In genomic region chr7:102099760-102100661, GRCm38 (mm10) we compare ENCODE assay signal across 8 mouse cellular contexts. TPM values are rescaled to one million over a fixed set of nuclear protein-coding genes. Genes with fewer than 3 reads are reported as not detected.
DNase-seq lines count a peak whose midpoint lies in the region; ATAC-seq and TF ChIP-seq lines count a peak whose summit lies in the region.

No protein-coding gene starts in this region.

- peak overlapping the region; percentile 44 for H3K9ac ChIP-seq in heart, embryonic 14.5 days (ENCODE audit: low read length)
- H3K9ac ChIP-seq in kidney, postnatal 0 days (ENCODE audit: low read depth, low read length) = peak overlapping the region; percentile 35; the same call in 1 of the 2 replicates
- H3K9ac ChIP-seq in stomach, embryonic 15.5 days = no peak overlapping the region

- 2% methylated on average over 30 of the region's 30 CpGs for WGBS in heart, embryonic 14.5 days
- 3% methylated on average over 30 of the region's 30 CpGs for WGBS in kidney, postnatal 0 days
- 6% methylated on average over 30 of the region's 30 CpGs for WGBS in stomach, embryonic 15.5 days

- peak; percentile 79 for DNase-seq in CD4-positive, CD25-positive, alpha-beta regulatory T cell, adult 2 months (ENCODE audit: low read depth, low spot score)
- peak; percentile 78 for DNase-seq in embryo, embryonic 10 days (ENCODE audit: low spot score)
- peak; percentile 88 for DNase-seq in kidney, postnatal 0 days (ENCODE audit: low spot score)
- DNase-seq in right cerebral cortex, postnatal 25 days = no peak
- DNase-seq in left cerebral cortex, postnatal 4 days = no peak

- H3K4me3 ChIP-seq in heart, embryonic 14.5 days (ENCODE audit: control insufficient read depth in 1 of 2, insufficient read depth in 1 of 2, low read depth in 1 of 2, low read length in 2 of 2) = peak overlapping the region; percentile 30 to 31
- peak overlapping the region; percentile 24 for H3K4me3 ChIP-seq in kidney, postnatal 0 days (replicated peaks; ENCODE audit: low read depth, low read length)
- H3K4me3 ChIP-seq in stomach, embryonic 15.5 days (replicated peaks) = peak overlapping the region; percentile 31

- H3K4me1 ChIP-seq in heart, embryonic 14.5 days (ENCODE audit: control insufficient read depth in 2 of 2, insufficient read depth in 2 of 2, low read length in 2 of 2) = peaks cover 29 to 33% of the 10 kb centered on the region in 2 experiments
- H3K4me1 ChIP-seq in kidney, postnatal 0 days (replicated peaks; ENCODE audit: insufficient read depth, low read length) = peaks cover 16% of the 10 kb centered on the region; the same call in 1 of the 2 replicates
- H3K4me1 ChIP-seq in stomach, embryonic 15.5 days = peaks cover 7% of the 10 kb centered on the region; the same call in 1 of the 2 replicates

- H3K4me2 ChIP-seq in heart, embryonic 14.5 days (ENCODE audit: low read length) = peak overlapping the region; percentile 75
- H3K4me2 ChIP-seq in kidney, postnatal 0 days (ENCODE audit: low read length) = peak overlapping the region; percentile 79
- H3K4me2 ChIP-seq in stomach, embryonic 15.5 days = peak overlapping the region; percentile 64

- ATAC-seq in heart, embryonic 14.5 days (ENCODE audit: insufficient number of reproducible peaks, insufficient read depth, low FRiP score, low read depth) = peak; percentile 54
- ATAC-seq in kidney, postnatal 0 days (replicated peaks; ENCODE audit: low FRiP score, low read depth) = peak; percentile 79
- ATAC-seq in megakaryocyte, adult 5-6 weeks (ENCODE audit: poor library complexity, severe bottlenecking) = peak; percentile 83
- ATAC-seq in stomach, embryonic 15.5 days (ENCODE audit: insufficient read depth, low FRiP score, low read depth) = 0 out of 2 replicates have a peak, but pooled peaks have one; percentile 48

- H3K36me3 ChIP-seq in heart, embryonic 14.5 days (ENCODE audit: control insufficient read depth, insufficient read depth, low read length) = 0 out of 2 replicates have a peak, but pooled peaks cover 6% of the 10 kb centered on the region
- no peaks in the 10 kb centered on the region for H3K36me3 ChIP-seq in kidney, postnatal 0 days (ENCODE audit: insufficient read depth, low read length)
- H3K36me3 ChIP-seq in stomach, embryonic 15.5 days = no peaks in the 10 kb centered on the region

- TF ChIP-seq CTCF in kidney, postnatal 0 days (IDR thresholded peaks at IDR 0.05; ENCODE audit: low read depth) = no peak

- H3K27me3 ChIP-seq in heart, embryonic 14.5 days (ENCODE audit: control insufficient read depth, insufficient read depth, low read length) = no peaks in the 10 kb centered on the region
- H3K27me3 ChIP-seq in kidney, postnatal 0 days (ENCODE audit: insufficient read depth, low read length) = no peaks in the 10 kb centered on the region
- H3K27me3 ChIP-seq in stomach, embryonic 15.5 days (replicated peaks) = no peaks in the 10 kb centered on the region

- H3K27ac ChIP-seq in heart, embryonic 14.5 days (replicated peaks in 1 of 2; ENCODE audit: control insufficient read depth in 1 of 2, insufficient read depth in 1 of 2, low read depth in 2 of 2, low read length in 2 of 2) = peak overlapping the region; percentile 2 to 24; a peak in 1 of 4 replicates
- peak overlapping the region; percentile 57 for H3K27ac ChIP-seq in kidney, postnatal 0 days
- no peak overlapping the region for H3K27ac ChIP-seq in stomach, embryonic 15.5 days

- intact Hi-C loops in left cerebral cortex, postnatal 4 days (cut with DNase I) = no loop called here

- H3K9me3 ChIP-seq in heart, embryonic 14.5 days (ENCODE audit: control insufficient read depth, low read length) = no peaks in the 10 kb centered on the region
- H3K9me3 ChIP-seq in kidney, postnatal 0 days (replicated peaks; ENCODE audit: low read length) = no peaks in the 10 kb centered on the region
- no peaks in the 10 kb centered on the region for H3K9me3 ChIP-seq in stomach, embryonic 15.5 days

RNA-seq across cellular contexts. Expression of gene Art1, which starts 1.5 kb away (rescaled TPM):
- 3.7 and 3.9 TPM in 2 replicates for polyA plus RNA-seq in heart, embryonic 14.5 days (2014; fragmentation: Nextera tagmentation; extraction: Ambion mirVana)
- polyA plus RNA-seq in kidney, postnatal 0 days (2015; fragmentation: Nextera tagmentation; extraction: Ambion mirVana) = 0.24 and 0.70 TPM in 2 replicates
- not detected in 2 replicates for total RNA-seq in megakaryocyte, adult 5-6 weeks (2015)
- total RNA-seq in megakaryocyte, adult 5-6 weeks (2017) = not detected in 2 replicates
- 0.48 and 1.2 TPM in 2 replicates for polyA plus RNA-seq in stomach, embryonic 15.5 days (2015; fragmentation: Nextera tagmentation; extraction: Ambion mirVana)
- not detected for total RNA-seq in left cerebral cortex, postnatal 4 days (2021)

RNA-seq across cellular contexts. Expression of gene Art5, which starts 9.3 kb away (rescaled TPM):
- 1.3 and 1.6 TPM in 2 replicates for polyA plus RNA-seq in heart, embryonic 14.5 days (2014; fragmentation: Nextera tagmentation; extraction: Ambion mirVana)
- polyA plus RNA-seq in kidney, postnatal 0 days (2015; fragmentation: Nextera tagmentation; extraction: Ambion mirVana) = 1.4 and 2.3 TPM in 2 replicates
- 0.20 TPM in 1 of 2 replicates, not detected in the other for total RNA-seq in megakaryocyte, adult 5-6 weeks (2015)
- not detected in 2 replicates for total RNA-seq in megakaryocyte, adult 5-6 weeks (2017)
- polyA plus RNA-seq in stomach, embryonic 15.5 days (2015; fragmentation: Nextera tagmentation; extraction: Ambion mirVana) = 0.53 and 0.61 TPM in 2 replicates
- total RNA-seq in left cerebral cortex, postnatal 4 days (2021) = not detected

RNA-seq across cellular contexts. Expression of gene Chrna10, which starts 16.6 kb away (rescaled TPM):
- 0.19 TPM in 1 of 2 replicates, not detected in the other for polyA plus RNA-seq in heart, embryonic 14.5 days (2014; fragmentation: Nextera tagmentation; extraction: Ambion mirVana)
- polyA plus RNA-seq in kidney, postnatal 0 days (2015; fragmentation: Nextera tagmentation; extraction: Ambion mirVana) = not detected in 2 replicates
- total RNA-seq in megakaryocyte, adult 5-6 weeks (2015) = not detected in 2 replicates
- total RNA-seq in megakaryocyte, adult 5-6 weeks (2017) = not detected in 2 replicates
- not detected in 2 replicates for polyA plus RNA-seq in stomach, embryonic 15.5 days (2015; fragmentation: Nextera tagmentation; extraction: Ambion mirVana)
- not detected for total RNA-seq in left cerebral cortex, postnatal 4 days (2021)

RNA-seq across cellular contexts. Expression of gene Trpc2, which starts 17.1 kb away (rescaled TPM):
- polyA plus RNA-seq in heart, embryonic 14.5 days (2014; fragmentation: Nextera tagmentation; extraction: Ambion mirVana) = not detected in 2 replicates
- not detected in 2 replicates for polyA plus RNA-seq in kidney, postnatal 0 days (2015; fragmentation: Nextera tagmentation; extraction: Ambion mirVana)
- 0.41 TPM in 1 of 2 replicates, not detected in the other for total RNA-seq in megakaryocyte, adult 5-6 weeks (2015)
- total RNA-seq in megakaryocyte, adult 5-6 weeks (2017) = 0.20 and 0.37 TPM in 2 replicates
- polyA plus RNA-seq in stomach, embryonic 15.5 days (2015; fragmentation: Nextera tagmentation; extraction: Ambion mirVana) = not detected in 2 replicates
- total RNA-seq in left cerebral cortex, postnatal 4 days (2021) = under 1 TPM in 1 of 2 experiments, not detected in 1; 0.60 TPM

RNA-seq across cellular contexts. Expression of gene Xntrpc, which starts 34.5 kb away (rescaled TPM):
- polyA plus RNA-seq in heart, embryonic 14.5 days (2014; fragmentation: Nextera tagmentation; extraction: Ambion mirVana) = 0.78 and 1.1 TPM in 2 replicates
- 0.45 and 0.50 TPM in 2 replicates for polyA plus RNA-seq in kidney, postnatal 0 days (2015; fragmentation: Nextera tagmentation; extraction: Ambion mirVana)
- total RNA-seq in megakaryocyte, adult 5-6 weeks (2015) = 0.39 and 0.40 TPM in 2 replicates
- not detected in 2 replicates for total RNA-seq in megakaryocyte, adult 5-6 weeks (2017)
- 1.2 and 1.3 TPM in 2 replicates for polyA plus RNA-seq in stomach, embryonic 15.5 days (2015; fragmentation: Nextera tagmentation; extraction: Ambion mirVana)
- total RNA-seq in left cerebral cortex, postnatal 4 days (2021) = 1 to 10 TPM; 1.7 to 2.2 TPM

Comparison
In these comparisons a context has a peak if more than half of its experiments do, and no peak if none do; other contexts are left out.
1. DNase-seq: peak in CD4-positive, CD25-positive, alpha-beta regulatory T cell, adult 2 months (single experiment), embryo, embryonic 10 days (single experiment) and kidney, postnatal 0 days (single experiment); none in right cerebral cortex, postnatal 25 days (single experiment) and left cerebral cortex, postnatal 4 days (single experiment).
2. Peak in every context shown above with its lines, with median percentiles within 50 percentile points of each other: ATAC-seq, H3K4me2 ChIP-seq and H3K4me3 ChIP-seq.